ENCODE assay signal across 14 mouse cellular contexts in genomic region chr1:178980185-178980584, GRCm38 (mm10).
"Had no signal": no experiment of that assay in that cellular context is flagged by ENCODE, and none has a peak within 500 bp of the region (broad histone marks: within the 10 kb centered on the region; RNA-seq: fewer than 3 reads in every experiment).

No protein-coding gene starts in this region.

- H3K36me3 ChIP-seq: liver, embryonic 15.5 days; lung, embryonic 15.5 days; midbrain, embryonic 15.5 days; neural tube, embryonic 13.5 days had no signal

- H3K9ac ChIP-seq: liver, embryonic 15.5 days; lung, embryonic 15.5 days; midbrain, embryonic 15.5 days; neural tube, embryonic 13.5 days had no signal

- ATAC-seq: midbrain, embryonic 15.5 days had no signal

- H3K27ac ChIP-seq: liver, embryonic 15.5 days; lung, embryonic 15.5 days; midbrain, embryonic 15.5 days; neural tube, embryonic 13.5 days had no signal

- H3K4me3 ChIP-seq: liver, embryonic 15.5 days; lung, embryonic 15.5 days; midbrain, embryonic 15.5 days; neural tube, embryonic 13.5 days had no signal

- H3K27me3 ChIP-seq: liver, embryonic 15.5 days; lung, embryonic 15.5 days; midbrain, embryonic 15.5 days; neural tube, embryonic 13.5 days had no signal

- DNase-seq: kidney, adult 11 months; kidney, adult 9 months; kidney, postnatal 10 days; kidney, postnatal 4 days; retina, postnatal 1 day; right cerebral cortex, postnatal 4 days; spleen, adult 18-20 months; thymus, adult 2 months; thymus, postnatal 36 days had no signal

- H3K9me3 ChIP-seq: liver, embryonic 15.5 days; lung, embryonic 15.5 days; midbrain, embryonic 15.5 days; neural tube, embryonic 13.5 days had no signal

- H3K4me1 ChIP-seq: liver, embryonic 15.5 days; midbrain, embryonic 15.5 days; neural tube, embryonic 13.5 days had no signal

- H3K4me2 ChIP-seq: liver, embryonic 11.5 days; liver, embryonic 15.5 days; lung, embryonic 15.5 days; midbrain, embryonic 15.5 days; neural tube, embryonic 13.5 days had no signal
